Mouse (Mus musculus): Measurements from ENCODE around the gene Dhcr7. TPM values are rescaled to one million over a fixed set of nuclear protein-coding genes. Genes with fewer than 3 reads are reported as not detected.

Dhcr7 gene
- 44.5 and 48.8 TPM in 2 replicates for polyA plus RNA-seq (2015; fragmentation: Nextera tagmentation; extraction: Ambion mirVana)

DNA sequence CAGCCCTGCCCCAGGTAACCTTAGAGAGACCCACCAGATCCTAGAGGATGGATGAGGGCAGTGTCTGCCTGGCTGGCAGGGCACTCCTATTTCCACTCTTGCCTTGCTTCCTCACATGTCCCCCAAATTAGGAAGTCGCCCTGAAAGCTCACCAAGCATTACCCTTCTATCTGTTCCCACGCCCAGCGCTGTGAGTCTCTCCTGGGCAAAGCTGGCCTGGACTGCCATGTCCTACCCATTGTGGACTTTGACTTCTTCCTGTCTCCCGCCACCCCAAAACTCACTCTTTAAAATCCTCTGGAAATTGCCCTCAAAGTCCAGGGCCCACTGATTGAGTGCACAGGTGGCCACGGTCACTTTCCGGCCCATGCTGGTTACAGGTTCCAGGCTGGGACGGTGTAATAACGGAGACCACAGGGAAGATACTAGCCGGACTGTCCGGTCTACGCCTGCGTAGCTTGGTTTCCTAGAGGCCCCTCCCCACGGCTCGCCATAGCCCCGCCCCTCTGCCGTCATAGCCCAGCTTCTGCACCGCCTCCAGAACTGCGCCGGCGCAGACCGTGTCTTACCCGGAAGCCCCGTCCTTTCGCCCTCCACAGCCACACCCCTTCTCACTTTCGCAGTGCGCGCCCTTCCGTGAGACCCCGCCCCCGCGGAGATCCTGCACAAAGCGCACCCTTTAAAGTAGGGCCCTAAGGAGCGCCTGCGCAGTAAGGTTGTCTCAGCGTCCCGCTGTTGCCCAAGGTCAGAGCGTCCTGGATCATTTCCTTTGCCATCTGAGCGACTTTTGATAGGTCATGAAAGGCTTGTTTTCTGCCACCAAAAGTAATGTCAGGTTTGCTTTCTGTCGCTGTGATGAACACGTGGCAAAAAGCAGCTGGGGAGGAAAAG lies at the start of gene Dhcr7, which contains the start of gene Nadsyn1:
Gene Dhcr7, plus strand, starts transcription at position 771 of the 891 bp plus-strand sequence.
Gene Nadsyn1, minus strand, starts transcription at position 475 of the 891 bp plus-strand sequence.
- Histone ChIP-seq H3K9ac (replicated peaks; ENCODE audit: low read length) (peak within 1 kb of the TSS; percentile 79), H3K27me3 (ENCODE audit: insufficient read depth, low read length) (no peaks in the 10 kb centered on the region), H3K4me3 (ENCODE audit: low read length) (peak within 1 kb of the TSS; percentile 64), H3K9me3 (ENCODE audit: low read length) (no peaks in the 10 kb centered on the region), H3K4me2 (replicated peaks; ENCODE audit: low read depth, low read length) (peak within 1 kb of the TSS; percentile 71), H3K36me3 (ENCODE audit: insufficient read depth, low read length) (peaks cover 5% of the 10 kb centered on the region; the same call in 1 of the 2 replicates), H3K4me1 (ENCODE audit: insufficient read depth, low read length) (peaks cover 11% of the 10 kb centered on the region), H3K27ac (ENCODE audit: low read length) (peak within 1 kb of the TSS; percentile 78)
- under 1% methylated on average over 40 of the region's 40 CpGs for WGBS
- ATAC-seq (ENCODE audit: low FRiP score, low TSS enrichment) = peak; percentile 99

DNA sequence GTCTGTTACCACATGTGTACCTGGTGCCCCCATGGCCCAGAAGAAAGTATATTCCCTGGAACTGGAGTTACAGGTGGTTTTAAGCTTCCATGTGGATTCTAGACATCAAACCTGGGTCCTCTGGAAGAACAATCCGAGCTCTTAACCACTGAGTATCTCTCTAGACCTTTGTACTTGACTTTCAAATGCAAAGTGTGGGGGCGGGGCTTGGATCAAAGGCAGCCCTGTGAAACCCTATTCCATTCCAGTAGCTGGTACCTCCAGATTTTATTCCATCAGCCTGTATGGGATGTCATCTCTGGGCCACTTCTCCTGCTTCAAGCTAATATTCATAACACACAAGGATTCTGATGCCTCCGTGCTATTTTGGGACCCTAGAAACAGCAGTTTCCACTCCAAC lies 46.8 kb upstream of the Dhcr7 start:
- Histone ChIP-seq H3K9me3 (ENCODE audit: low read length) (no peaks in the 10 kb centered on the region), H3K36me3 (ENCODE audit: insufficient read depth, low read length) (no peaks in the 10 kb centered on the region), H3K9ac (replicated peaks; ENCODE audit: low read length) (no peak overlapping the region), H3K4me2 (replicated peaks; ENCODE audit: low read depth, low read length) (no peak overlapping the region), H3K27ac (ENCODE audit: low read length) (no peak overlapping the region), H3K4me1 (ENCODE audit: insufficient read depth, low read length) (no peaks in the 10 kb centered on the region), H3K27me3 (ENCODE audit: insufficient read depth, low read length) (no peaks in the 10 kb centered on the region), H3K4me3 (ENCODE audit: low read length) (no peak overlapping the region)
- no peak for ATAC-seq (ENCODE audit: low FRiP score, low TSS enrichment)
- WGBS = 37% methylated on average over 3 of the region's 3 CpGs

DNA sequence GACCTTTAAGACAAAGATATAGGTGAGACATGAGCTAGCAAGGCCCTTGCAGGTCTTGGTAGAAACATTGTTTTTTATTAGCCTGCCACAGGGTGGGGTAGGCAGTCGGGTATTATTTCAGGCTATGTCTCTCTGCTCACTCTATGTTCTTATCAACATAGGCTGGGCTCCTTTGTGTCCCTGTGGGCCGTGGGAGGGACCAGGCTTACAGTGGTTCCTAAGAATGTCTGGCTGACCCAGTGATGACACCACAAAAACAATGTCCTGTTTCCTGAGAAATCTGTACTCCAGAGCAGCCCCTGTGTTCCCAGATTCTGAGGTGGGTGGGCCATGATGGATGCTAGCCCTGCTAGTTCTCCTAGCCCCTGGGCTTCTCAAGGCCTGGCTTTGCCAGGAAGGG lies 45.6 kb upstream of the Dhcr7 start:
- Histone ChIP-seq H3K4me2 (replicated peaks; ENCODE audit: low read depth, low read length) (no peak overlapping the region), H3K36me3 (ENCODE audit: insufficient read depth, low read length) (no peaks in the 10 kb centered on the region), H3K9ac (replicated peaks; ENCODE audit: low read length) (no peak overlapping the region), H3K4me1 (ENCODE audit: insufficient read depth, low read length) (no peaks in the 10 kb centered on the region), H3K9me3 (ENCODE audit: low read length) (no peaks in the 10 kb centered on the region), H3K4me3 (ENCODE audit: low read length) (no peak overlapping the region), H3K27me3 (ENCODE audit: insufficient read depth, low read length) (no peaks in the 10 kb centered on the region), H3K27ac (ENCODE audit: low read length) (no peak overlapping the region)
- ATAC-seq (ENCODE audit: low FRiP score, low TSS enrichment) = no peak
- WGBS = 35% methylated on average over 2 of the region's 2 CpGs

DNA sequence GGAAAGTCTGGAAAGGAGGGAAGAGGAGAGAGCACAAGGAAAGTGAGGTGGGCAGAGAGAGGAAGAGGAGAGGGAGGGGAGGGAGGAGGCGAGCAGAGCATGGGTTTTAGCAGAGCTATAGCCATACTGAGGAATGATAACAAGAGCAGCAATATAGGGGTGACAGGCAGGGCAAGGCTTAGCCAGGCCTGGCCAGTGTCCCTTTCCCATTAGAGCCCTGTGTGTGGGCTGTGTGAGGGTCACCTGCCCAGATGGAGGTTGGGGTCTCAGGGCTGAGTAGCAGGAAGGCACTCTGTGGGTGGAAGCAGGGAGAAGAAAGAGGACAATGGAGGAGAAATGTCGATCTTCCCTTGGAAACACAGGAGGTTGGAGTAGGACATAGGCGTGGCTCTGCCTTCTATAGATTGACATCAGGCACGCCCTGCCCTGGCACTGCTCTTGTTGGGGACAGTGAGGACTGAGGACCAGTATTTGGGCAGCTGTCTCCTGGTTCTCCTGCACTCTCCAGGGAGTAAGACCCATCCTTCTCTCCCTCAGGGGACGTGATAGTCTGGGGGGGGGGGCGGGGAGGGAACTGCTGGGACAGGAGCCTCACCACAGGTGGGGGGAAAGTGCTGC lies 39.5 kb upstream of the Dhcr7 start:
- peak; percentile 73 for ATAC-seq (ENCODE audit: low FRiP score, low TSS enrichment)
- WGBS = 15% methylated on average over 6 of the region's 6 CpGs
- Histone ChIP-seq H3K9me3 (ENCODE audit: low read length) (no peaks in the 10 kb centered on the region), H3K4me2 (replicated peaks; ENCODE audit: low read depth, low read length) (peak overlapping the region; percentile 61), H3K4me1 (ENCODE audit: insufficient read depth, low read length) (peaks cover 27% of the 10 kb centered on the region), H3K36me3 (ENCODE audit: insufficient read depth, low read length) (no peaks in the 10 kb centered on the region), H3K27ac (ENCODE audit: low read length) (peak overlapping the region; percentile 86), H3K9ac (replicated peaks; ENCODE audit: low read length) (peak overlapping the region; percentile 64), H3K4me3 (ENCODE audit: low read length) (peak overlapping the region; percentile 46), H3K27me3 (ENCODE audit: insufficient read depth, low read length) (no peaks in the 10 kb centered on the region)

DNA sequence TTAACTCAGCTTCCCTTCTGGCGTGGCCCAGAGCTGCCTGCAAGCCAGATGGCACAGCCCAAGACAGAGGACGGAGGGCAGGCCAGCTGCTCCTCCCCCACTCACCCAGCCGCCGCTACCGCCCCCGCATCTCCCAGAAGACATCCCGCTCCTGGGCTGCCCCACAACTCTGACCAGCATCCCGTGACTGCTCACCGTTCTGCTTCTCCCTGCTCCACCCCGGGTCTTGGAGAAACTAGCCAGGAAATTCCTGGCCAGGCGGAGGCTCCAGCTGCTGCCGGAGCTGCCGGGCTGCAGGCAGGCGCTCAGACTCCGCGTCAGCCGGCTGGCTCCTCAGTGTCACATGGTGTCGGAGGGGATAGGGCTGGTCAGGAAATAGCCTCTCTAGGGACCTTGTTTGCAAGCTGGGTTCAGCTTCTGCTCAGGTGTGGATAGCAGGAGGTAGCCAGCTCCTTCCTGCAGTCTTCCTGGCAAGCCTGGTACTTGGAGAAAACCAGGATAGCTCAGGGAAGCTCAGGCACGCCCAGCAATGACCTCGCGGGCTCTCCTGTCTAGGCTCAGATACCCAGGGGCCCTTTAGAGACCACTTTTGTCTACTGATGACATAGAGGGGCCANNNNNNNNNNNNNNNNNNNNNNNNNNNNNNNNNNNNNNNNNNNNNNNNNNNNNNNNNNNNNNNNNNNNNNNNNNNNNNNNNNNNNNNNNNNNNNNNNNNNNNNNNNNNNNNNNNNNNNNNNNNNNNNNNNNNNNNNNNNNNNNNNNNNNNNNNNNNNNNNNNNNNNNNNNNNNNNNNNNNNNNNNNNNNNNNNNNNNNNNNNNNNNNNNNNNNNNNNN lies 38.7 kb upstream of the Dhcr7 start, which contains the start of gene Mrgpre:
Gene Mrgpre, minus strand, starts transcription at position 505 of the 834 bp plus-strand sequence.
- Histone ChIP-seq H3K4me2 (replicated peaks; ENCODE audit: low read depth, low read length) (peak within 1 kb of the TSS; percentile 61), H3K36me3 (ENCODE audit: insufficient read depth, low read length) (no peaks in the 10 kb centered on the region), H3K27ac (ENCODE audit: low read length) (peak within 1 kb of the TSS; percentile 86), H3K4me1 (ENCODE audit: insufficient read depth, low read length) (peaks cover 27% of the 10 kb centered on the region), H3K27me3 (ENCODE audit: insufficient read depth, low read length) (no peaks in the 10 kb centered on the region), H3K9me3 (ENCODE audit: low read length) (no peaks in the 10 kb centered on the region), H3K9ac (replicated peaks; ENCODE audit: low read length) (peak within 1 kb of the TSS; percentile 64), H3K4me3 (ENCODE audit: low read length) (peak within 1 kb of the TSS; percentile 46)
- ATAC-seq (ENCODE audit: low FRiP score, low TSS enrichment) = peak; percentile 91
- 1% methylated on average over 21 of the region's 21 CpGs for WGBS

DNA sequence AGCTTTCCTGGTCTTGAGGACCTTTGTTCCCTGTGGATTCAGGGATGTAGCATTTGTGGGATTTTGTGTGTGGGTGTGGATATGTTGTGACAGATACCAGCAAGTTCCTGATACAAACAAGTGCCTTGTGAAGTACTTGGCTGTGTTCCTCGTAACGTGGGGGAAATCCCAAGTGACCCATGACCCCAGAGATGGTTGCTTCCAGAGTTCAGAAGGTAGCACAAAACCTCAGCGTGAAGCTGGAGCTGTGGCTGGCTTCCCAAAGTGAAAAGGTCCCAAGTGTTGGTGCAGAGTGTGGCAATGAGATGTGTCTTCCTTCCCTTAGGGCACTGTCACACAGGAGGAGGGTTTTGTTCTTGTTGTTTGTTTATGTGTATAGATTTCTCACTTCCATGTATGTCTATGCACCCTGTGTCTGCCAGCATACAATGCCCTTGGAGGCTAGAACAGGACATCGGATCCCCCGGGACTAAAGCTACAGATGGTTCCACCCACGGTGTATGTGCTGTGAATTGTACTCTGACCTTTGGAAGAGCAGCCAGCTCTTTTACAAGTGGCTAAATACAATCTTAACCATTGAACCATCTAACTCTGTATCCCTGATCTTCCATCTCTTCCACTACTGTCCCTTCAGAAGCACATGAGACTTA lies 30.5 kb upstream of the Dhcr7 start:
- Histone ChIP-seq H3K4me2 (replicated peaks; ENCODE audit: low read depth, low read length) (no peak overlapping the region), H3K9ac (replicated peaks; ENCODE audit: low read length) (no peak overlapping the region), H3K27me3 (ENCODE audit: insufficient read depth, low read length) (no peaks in the 10 kb centered on the region), H3K9me3 (ENCODE audit: low read length) (0 out of 2 replicates have a peak, but pooled peaks cover 3% of the 10 kb centered on the region), H3K27ac (ENCODE audit: low read length) (no peak overlapping the region), H3K36me3 (ENCODE audit: insufficient read depth, low read length) (peaks cover 11% of the 10 kb centered on the region; the same call in 1 of the 2 replicates), H3K4me1 (ENCODE audit: insufficient read depth, low read length) (no peaks in the 10 kb centered on the region), H3K4me3 (ENCODE audit: low read length) (no peak overlapping the region)
- 72% methylated on average over 6 of the region's 6 CpGs for WGBS
- ATAC-seq (ENCODE audit: low FRiP score, low TSS enrichment) = no peak

DNA sequence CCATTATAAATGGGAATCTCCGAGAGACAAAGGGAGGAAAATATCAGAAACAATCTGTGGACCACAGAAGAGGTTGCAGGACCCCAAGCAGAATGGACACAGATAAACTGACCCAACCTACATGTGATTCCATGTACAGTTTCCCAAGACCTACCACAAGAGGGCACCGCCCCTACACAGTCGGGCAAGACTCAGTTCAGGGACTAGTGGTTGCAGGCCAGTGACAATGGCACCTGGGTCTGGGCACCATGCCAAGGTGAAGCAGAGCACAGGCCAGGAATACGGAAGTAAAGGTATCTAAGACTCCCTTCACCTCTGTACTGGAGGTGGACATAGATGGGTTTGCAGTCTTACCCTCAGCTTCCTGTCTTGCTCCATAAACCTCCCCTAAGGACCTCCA lies 29.8 kb upstream of the Dhcr7 start:
- Histone ChIP-seq H3K4me1 (ENCODE audit: insufficient read depth, low read length) (no peaks in the 10 kb centered on the region), H3K36me3 (ENCODE audit: insufficient read depth, low read length) (peaks cover 17% of the 10 kb centered on the region; the same call in 1 of the 2 replicates), H3K4me2 (replicated peaks; ENCODE audit: low read depth, low read length) (no peak overlapping the region), H3K4me3 (ENCODE audit: low read length) (no peak overlapping the region), H3K9me3 (ENCODE audit: low read length) (0 out of 2 replicates have a peak, but pooled peaks cover 3% of the 10 kb centered on the region), H3K9ac (replicated peaks; ENCODE audit: low read length) (no peak overlapping the region), H3K27ac (ENCODE audit: low read length) (no peak overlapping the region), H3K27me3 (ENCODE audit: insufficient read depth, low read length) (no peaks in the 10 kb centered on the region)
- WGBS = 54% methylated on average over 4 of the region's 4 CpGs
- peak; percentile 68; the same call in 1 of the 2 replicates for ATAC-seq (ENCODE audit: low FRiP score, low TSS enrichment)

DNA sequence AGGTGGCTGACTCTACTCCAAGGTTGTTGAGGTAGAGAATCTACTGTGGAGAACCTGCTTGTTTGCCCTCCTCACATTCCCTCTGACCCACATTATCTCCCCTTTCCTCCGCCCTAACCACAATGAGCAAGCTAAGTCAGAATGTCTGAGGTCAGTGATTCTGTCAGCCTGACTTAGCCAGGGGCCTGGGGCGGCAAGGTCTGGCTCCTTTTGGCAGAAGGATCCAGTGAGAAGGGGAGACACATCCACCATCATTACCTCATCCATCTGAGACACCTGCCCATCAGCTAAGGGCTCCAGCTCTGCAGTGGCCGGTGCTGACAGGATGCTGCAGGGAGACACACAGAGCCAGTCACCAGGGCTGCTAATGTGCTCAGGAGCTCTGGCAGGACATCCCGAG lies 24.2 kb upstream of the Dhcr7 start:
- WGBS = 86% methylated on average over 4 of the region's 4 CpGs
- no peak overlapping the region for H3K4me3 ChIP-seq (ENCODE audit: low read length)
- H3K27me3 ChIP-seq (ENCODE audit: insufficient read depth, low read length) = no peaks in the 10 kb centered on the region
- no peaks in the 10 kb centered on the region for H3K9me3 ChIP-seq (ENCODE audit: low read length)
- no peak overlapping the region for H3K4me2 ChIP-seq (replicated peaks; ENCODE audit: low read depth, low read length)
- no peak overlapping the region for H3K27ac ChIP-seq (ENCODE audit: low read length)
- peaks cover 34% of the 10 kb centered on the region for H3K36me3 ChIP-seq (ENCODE audit: insufficient read depth, low read length)
- H3K9ac ChIP-seq (replicated peaks; ENCODE audit: low read length) = no peak overlapping the region
- H3K4me1 ChIP-seq (ENCODE audit: insufficient read depth, low read length) = no peaks in the 10 kb centered on the region
- ATAC-seq (ENCODE audit: low FRiP score, low TSS enrichment) = no peak

DNA sequence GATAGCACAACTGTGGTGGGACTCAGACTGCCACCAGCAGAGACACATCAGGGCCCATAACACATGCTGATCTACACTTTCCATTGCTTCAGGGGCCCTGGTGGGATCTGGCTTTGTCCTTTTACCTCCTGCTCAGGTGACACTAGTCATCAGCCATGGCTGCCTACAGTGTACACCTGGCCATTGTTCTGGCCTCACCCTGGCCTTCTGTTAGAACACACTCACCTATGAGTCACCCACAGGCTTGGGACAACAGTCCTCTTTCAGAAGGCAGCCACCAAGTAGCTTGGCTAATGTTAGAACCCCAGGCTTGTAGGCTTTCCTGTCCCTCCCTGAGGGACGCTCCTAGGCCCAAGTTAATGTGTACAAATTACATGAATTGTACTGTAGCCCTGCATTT lies 22.2 kb upstream of the Dhcr7 start:
- no peak overlapping the region for H3K4me2 ChIP-seq (replicated peaks; ENCODE audit: low read depth, low read length)
- no peak overlapping the region for H3K9ac ChIP-seq (replicated peaks; ENCODE audit: low read length)
- no peaks in the 10 kb centered on the region for H3K27me3 ChIP-seq (ENCODE audit: insufficient read depth, low read length)
- no peaks in the 10 kb centered on the region for H3K9me3 ChIP-seq (ENCODE audit: low read length)
- peaks cover 33% of the 10 kb centered on the region for H3K36me3 ChIP-seq (ENCODE audit: insufficient read depth, low read length)
- WGBS = 86% methylated on average over 1 of the region's 1 CpGs
- ATAC-seq (ENCODE audit: low FRiP score, low TSS enrichment) = no peak
- no peak overlapping the region for H3K4me3 ChIP-seq (ENCODE audit: low read length)
- H3K27ac ChIP-seq (ENCODE audit: low read length) = no peak overlapping the region
- no peaks in the 10 kb centered on the region for H3K4me1 ChIP-seq (ENCODE audit: insufficient read depth, low read length)

Measured in kidney, embryonic 16.5 days (tissue).